Mouse (Mus musculus) intestine, embryonic 15.5 days (tissue): ENCODE measurements around the gene Sf3a3. TPM values are rescaled to one million over a fixed set of nuclear protein-coding genes. Genes with fewer than 3 reads are reported as not detected.
A peak's percentile ranks its signal among the peaks of the same experiment; 100 is the strongest.
"Not testable (repeated sequence)": the region's sequence is repeated elsewhere in the genome, so short reads cannot be mapped to it uniquely, and the experiment has no call there.

Source experiments
- ATAC-seq: fragments of 200-750 bp; cut with Nextera tagmentation; 2 replicates; pipeline ENCODE4 v1.8.0; 2017; ENCODE audit warnings: moderate TSS enrichment, moderate library complexity
- H3K27ac ChIP-seq: fragments of 300-500 bp; sonication (generic); 2 replicates; pipeline ENCODE4 v1.5.1; 2015; ENCODE audit warnings: mild to moderate bottlenecking, inconsistent platforms
- H3K27me3 ChIP-seq: fragments of 300-500 bp; sonication (generic); replicated peaks from 2 replicates; pipeline ENCODE4 v1.6.1; 2015; ENCODE audit warnings: inconsistent platforms
- H3K36me3 ChIP-seq: fragments of 300-500 bp; sonication (generic); 2 replicates; pipeline ENCODE4 v1.6.1; 2015; ENCODE audit warnings: inconsistent platforms
- H3K4me1 ChIP-seq: fragments of 300-500 bp; sonication (generic); replicated peaks from 2 replicates; pipeline ENCODE4 v1.6.1; 2015; ENCODE audit warnings: inconsistent platforms
- H3K4me2 ChIP-seq: fragments of 300-500 bp; sonication (generic); replicated peaks from 2 replicates; pipeline ENCODE4 v1.6.1; 2015; ENCODE audit warnings: mild to moderate bottlenecking, inconsistent platforms
- H3K4me3 ChIP-seq: fragments of 300-500 bp; sonication (generic); replicated peaks from 2 replicates; pipeline ENCODE4 v1.5.1; 2015; ENCODE audit warnings: inconsistent platforms
- H3K9ac ChIP-seq: fragments of 300-500 bp; sonication (generic); 2 replicates; pipeline ENCODE4 v1.6.1; 2015; ENCODE audit warnings: inconsistent platforms
- H3K9me3 ChIP-seq: fragments of 300-500 bp; sonication (generic); 2 replicates; pipeline ENCODE4 v1.6.1; 2016; ENCODE audit warnings: inconsistent platforms
- WGBS: fragments of 180-500 bp; shearing (Covaris S2); methylation state at CpG from one replicate; pipeline ENCODE4 v1.1.7; 2015; 5-methylcytosine and 5-hydroxymethylcytosine counted together
- polyA plus RNA-seq: library from polyadenylated mRNA; unstranded; fragments of >200 nt; fragmentation: Nextera tagmentation; extraction: Ambion mirVana; gene quantifications from 2 replicates; pipeline ENCODE4 v1.2.1, GENCODE M21; 2015

Sf3a3 gene
- polyA plus RNA-seq, 1 experiment from 2014 or later, result 131 TPM

GRCm38 (mm10) chr4:124712618-124713017 lies 2.0 kb upstream of the Sf3a3 start:
- H3K36me3 ChIP-seq, result peaks cover 8% of the 10 kb centered on the region
- H3K4me2 ChIP-seq, result no peak overlapping the region
- no peak overlapping the region for H3K27ac ChIP-seq
- H3K9me3 ChIP-seq, result no peaks in the 10 kb centered on the region
- peaks cover 33% of the 10 kb centered on the region for H3K4me1 ChIP-seq
- no peaks in the 10 kb centered on the region for H3K27me3 ChIP-seq
- H3K9ac ChIP-seq, result no peak overlapping the region
- ATAC-seq, result no peak
- H3K4me3 ChIP-seq, result no peak overlapping the region
- 81% methylated on average over 6 of the region's 6 CpGs for WGBS

GRCm38 (mm10) chr4:124713850-124714249 lies 726 bp upstream of the Sf3a3 start:
- not testable (repeated sequence) for H3K9ac ChIP-seq, H3K27ac ChIP-seq, ATAC-seq, H3K4me2 ChIP-seq, H3K9me3 ChIP-seq, H3K4me3 ChIP-seq, H3K27me3 ChIP-seq
- Histone ChIP-seq H3K36me3 (peaks cover 15% of the 10 kb centered on the region), H3K4me1 (peaks cover 28% of the 10 kb centered on the region)
- 74% methylated on average over 5 of the region's 5 CpGs for WGBS

- Histone ChIP-seq H3K36me3 (peaks cover 57% of the 10 kb centered on the region), H3K4me2 (no peak overlapping the region), H3K4me1 (peaks cover 14% of the 10 kb centered on the region), H3K4me3 (no peak overlapping the region), H3K27ac (no peak overlapping the region), H3K9me3 (no peaks in the 10 kb centered on the region), H3K27me3 (no peaks in the 10 kb centered on the region), H3K9ac (no peak overlapping the region)
- WGBS, result 91% methylated on average over 4 of the region's 4 CpGs
- no peak for ATAC-seq
These were observed 4.5 kb downstream of the Sf3a3 start for GRCm38 (mm10) chr4:124719101-124719500.

- H3K4me3 ChIP-seq, result no peak overlapping the region
- no peaks in the 10 kb centered on the region for H3K27me3 ChIP-seq
- H3K4me1 ChIP-seq, result no peaks in the 10 kb centered on the region
- H3K36me3 ChIP-seq, result peaks cover 74% of the 10 kb centered on the region
- H3K4me2 ChIP-seq, result no peak overlapping the region
- H3K9ac ChIP-seq, result no peak overlapping the region
- ATAC-seq, result no peak
- H3K27ac ChIP-seq, result no peak overlapping the region
- WGBS, result 91% methylated on average over 6 of the region's 6 CpGs
- H3K9me3 ChIP-seq, result no peaks in the 10 kb centered on the region
These were observed 11.5 kb downstream of the Sf3a3 start for GRCm38 (mm10) chr4:124726121-124726520.

- ATAC-seq, result no peak
- no peak overlapping the region for H3K9ac ChIP-seq
- H3K27me3 ChIP-seq, result no peaks in the 10 kb centered on the region
- no peak overlapping the region for H3K27ac ChIP-seq
- H3K9me3 ChIP-seq, result no peaks in the 10 kb centered on the region
- H3K4me1 ChIP-seq, result no peaks in the 10 kb centered on the region
- peaks cover 7% of the 10 kb centered on the region for H3K36me3 ChIP-seq
- WGBS, result 64% methylated on average over 2 of the region's 2 CpGs
- H3K4me2 ChIP-seq, result no peak overlapping the region
- no peak overlapping the region for H3K4me3 ChIP-seq
These were observed 22.4 kb downstream of the Sf3a3 start for GRCm38 (mm10) chr4:124736952-124737351.

GRCm38 (mm10) chr4:124737486-124737885 lies 22.9 kb downstream of the Sf3a3 start:
- no peak overlapping the region for H3K27ac ChIP-seq
- peaks cover 7% of the 10 kb centered on the region; the same call in 1 of the 2 replicates for H3K36me3 ChIP-seq
- H3K4me1 ChIP-seq, result peaks cover 3% of the 10 kb centered on the region
- no peak overlapping the region for H3K9ac ChIP-seq
- no peaks in the 10 kb centered on the region for H3K27me3 ChIP-seq
- WGBS, result 75% methylated on average over 5 of the region's 5 CpGs
- H3K4me2 ChIP-seq, result no peak overlapping the region
- no peaks in the 10 kb centered on the region for H3K9me3 ChIP-seq
- no peak overlapping the region for H3K4me3 ChIP-seq
- ATAC-seq, result no peak

- WGBS, result 53% methylated on average over 4 of the region's 4 CpGs
- no peak for ATAC-seq
- no peak overlapping the region for H3K4me2 ChIP-seq
- no peaks in the 10 kb centered on the region for H3K27me3 ChIP-seq
- no peaks in the 10 kb centered on the region for H3K9me3 ChIP-seq
- H3K4me3 ChIP-seq, result no peak overlapping the region
- no peak overlapping the region for H3K27ac ChIP-seq
- H3K4me1 ChIP-seq, result peaks cover 6% of the 10 kb centered on the region
- H3K9ac ChIP-seq, result no peak overlapping the region
- H3K36me3 ChIP-seq, result peaks cover 3% of the 10 kb centered on the region; the same call in 1 of the 2 replicates
These were observed 23.4 kb downstream of the Sf3a3 start for GRCm38 (mm10) chr4:124738013-124738412.

- WGBS, result 48% methylated on average over 1 of the region's 1 CpGs
- ATAC-seq, result no peak
- Histone ChIP-seq H3K9me3 (no peaks in the 10 kb centered on the region), H3K4me3 (no peak overlapping the region), H3K4me2 (no peak overlapping the region), H3K9ac (no peak overlapping the region), H3K4me1 (peaks cover 6% of the 10 kb centered on the region), H3K36me3 (no peaks in the 10 kb centered on the region), H3K27me3 (no peaks in the 10 kb centered on the region), H3K27ac (no peak overlapping the region)
These were observed 24.2 kb downstream of the Sf3a3 start for GRCm38 (mm10) chr4:124738783-124739182.

- H3K9ac ChIP-seq, result peak within 1 kb of the TSS; percentile 49
- no peak within 1 kb of the TSS for H3K27ac ChIP-seq
- H3K4me2 ChIP-seq, result peak within 1 kb of the TSS; percentile 70
- H3K36me3 ChIP-seq, result peaks cover 3% of the 10 kb centered on the region
- ATAC-seq, result peak; percentile 93
- no peaks in the 10 kb centered on the region for H3K27me3 ChIP-seq
- H3K4me1 ChIP-seq, result peaks cover 6% of the 10 kb centered on the region
- 16% methylated on average over 25 of the region's 25 CpGs for WGBS
- H3K9me3 ChIP-seq, result no peaks in the 10 kb centered on the region
- H3K4me3 ChIP-seq, result peak within 1 kb of the TSS; percentile 51
These were observed 27.1 kb downstream of the Sf3a3 start, which contains the start of gene Inpp5b for GRCm38 (mm10) chr4:124741376-124742343. Gene Inpp5b (plus strand): TSS chr4:124741850.

GRCm38 (mm10) chr4:124742839-124743238 lies 28.3 kb downstream of the Sf3a3 start:
- Histone ChIP-seq H3K27me3 (no peaks in the 10 kb centered on the region), H3K4me2 (0 out of 2 replicates have a peak overlapping the region, but pooled peaks have one; percentile 70), H3K9me3 (no peaks in the 10 kb centered on the region), H3K4me3 (no peak overlapping the region), H3K36me3 (peaks cover 3% of the 10 kb centered on the region), H3K27ac (no peak overlapping the region), H3K4me1 (peaks cover 6% of the 10 kb centered on the region), H3K9ac (no peak overlapping the region)
- 84% methylated on average over 11 of the region's 11 CpGs for WGBS
- no peak for ATAC-seq

- H3K4me3 ChIP-seq, result no peak overlapping the region
- H3K4me1 ChIP-seq, result peaks cover 6% of the 10 kb centered on the region
- no peaks in the 10 kb centered on the region for H3K9me3 ChIP-seq
- peaks cover 3% of the 10 kb centered on the region for H3K36me3 ChIP-seq
- no peak overlapping the region for H3K27ac ChIP-seq
- no peak for ATAC-seq
- no peak overlapping the region for H3K4me2 ChIP-seq
- no peak overlapping the region for H3K9ac ChIP-seq
- H3K27me3 ChIP-seq, result no peaks in the 10 kb centered on the region
- WGBS, result 75% methylated on average over 7 of the region's 7 CpGs
These were observed 32.0 kb downstream of the Sf3a3 start for GRCm38 (mm10) chr4:124746577-124746976.

- 45% methylated on average over 4 of the region's 4 CpGs for WGBS
- Histone ChIP-seq H3K9ac (no peak overlapping the region), H3K9me3 (no peaks in the 10 kb centered on the region), H3K4me1 (peaks cover 10% of the 10 kb centered on the region), H3K27me3 (no peaks in the 10 kb centered on the region), H3K36me3 (peaks cover 3% of the 10 kb centered on the region), H3K27ac (0 out of 2 replicates have a peak overlapping the region, but pooled peaks have one; percentile 37), H3K4me3 (no peak overlapping the region), H3K4me2 (no peak overlapping the region)
- ATAC-seq, result peak; percentile 31; the same call in 1 of the 2 replicates
These were observed 33.3 kb downstream of the Sf3a3 start for GRCm38 (mm10) chr4:124747851-124748250.
